Mouse (Mus musculus): ENCODE results near the gene Higd1a.

- TF ChIP-seq CTCF (IDR thresholded peaks at IDR 0.05; ENCODE audit: low read depth, low read length) (no peak), POLR2A (IDR thresholded peaks at IDR 0.05; ENCODE audit: borderline replicate concordance, low read depth, low read length) (no peak)
These were observed 11.0 kb downstream of the Higd1a start for GRCm38 (mm10) chr9:121847138-121847537.

Measured in bone marrow macrophage, adult 2 months (primary cell).